Mouse (Mus musculus) limb, embryonic 14.5 days (tissue): ENCODE data around the gene Ano2. TPM values are rescaled to one million over a fixed set of nuclear protein-coding genes. Genes with fewer than 3 reads are reported as not detected.

ENCODE experiments used
- ATAC-seq: fragments of 200-750 bp; cut with Nextera tagmentation; 2 replicates; pipeline ENCODE4 v1.8.0; 2017; ENCODE audit warnings: low read depth, moderate number of reproducible peaks, moderate TSS enrichment; ENCODE audit not compliant: low FRiP score
- DNase-seq: peaks from one replicate; pipeline ENCODE4 v3.0.0-alpha.2; 2015; ENCODE audit warnings: low spot score
- H3K27ac ChIP-seq: fragments of 300-500 bp; sonication (generic); replicated peaks from 2 replicates; pipeline ENCODE4 v1.5.1; 2014; ENCODE audit warnings: low read depth, mild to moderate bottlenecking, low read length, moderate library complexity, mixed read lengths
- H3K27me3 ChIP-seq: fragments of 300-500 bp; sonication (generic); 2 replicates; pipeline ENCODE4 v1.6.1; 2014; ENCODE audit warnings: low read length, mixed read lengths; ENCODE audit not compliant: control insufficient read depth, insufficient read depth
- H3K36me3 ChIP-seq: fragments of 300-500 bp; sonication (generic); 2 replicates; pipeline ENCODE4 v1.6.1; 2014; ENCODE audit warnings: mild to moderate bottlenecking, low read length, moderate library complexity, mixed read lengths; ENCODE audit not compliant: control insufficient read depth, insufficient read depth
- H3K4me1 ChIP-seq: fragments of 300-500 bp; sonication (generic); 2 replicates; pipeline ENCODE4 v1.6.1; 2014; ENCODE audit warnings: antibody characterized with exemption, low read length, mixed read lengths; ENCODE audit not compliant: control insufficient read depth, insufficient read depth
- H3K4me2 ChIP-seq: fragments of 300-500 bp; sonication (generic); replicated peaks from 2 replicates; pipeline ENCODE4 v1.6.1; 2014; ENCODE audit warnings: low read depth, mild to moderate bottlenecking, low read length, moderate library complexity; ENCODE audit not compliant: severe bottlenecking
- H3K4me3 ChIP-seq: fragments of 300-500 bp; sonication (generic); replicated peaks from 2 replicates; pipeline ENCODE4 v1.5.1; 2014; ENCODE audit warnings: low read length
- H3K9ac ChIP-seq: fragments of 300-500 bp; sonication (generic); 2 replicates; pipeline ENCODE4 v1.6.1; 2014; ENCODE audit warnings: mild to moderate bottlenecking, low read depth, low read length, moderate library complexity; ENCODE audit not compliant: severe bottlenecking
- H3K9me3 ChIP-seq: fragments of 300-500 bp; sonication (generic); 2 replicates; pipeline ENCODE4 v1.6.1; 2016; ENCODE audit warnings: low read length; ENCODE audit not compliant: control insufficient read depth
- POLR2A ChIP-seq: fragments of 200-500 bp; IDR thresholded peaks from 2 replicates; pipeline ENCODE4 v1.8.0; 2012; ENCODE audit warnings: inconsistent platforms, mild to moderate bottlenecking, moderate library complexity, borderline replicate concordance; ENCODE audit not compliant: insufficient read depth, insufficient read length; ENCODE audit errors: extremely low read depth
- WGBS: fragments of 180-500 bp; shearing (Covaris S2); extraction: QIAGEN DNeasy Blood & Tissue Kit; methylation state at CpG from one replicate; pipeline ENCODE4 v1.1.7; 2014; 5-methylcytosine and 5-hydroxymethylcytosine counted together
- polyA plus RNA-seq, 2 experiments: library from polyadenylated mRNA; depleted of rRNA in 1 of 2; stranded (reverse) in 1 of 2; unstranded in 1 of 2; fragments of >200 nt; fragmentation: Nextera tagmentation in 1 of 2; extraction: Ambion mirVana in 1 of 2; gene quantifications; 2 replicates each; pipeline versions ENCODE4 v1.2.1 to v1.2.3; 2012 to 2014

Gene Ano2
- polyA plus RNA-seq, 2 experiments: 0.14 TPM; not detected in 1

DNA sequence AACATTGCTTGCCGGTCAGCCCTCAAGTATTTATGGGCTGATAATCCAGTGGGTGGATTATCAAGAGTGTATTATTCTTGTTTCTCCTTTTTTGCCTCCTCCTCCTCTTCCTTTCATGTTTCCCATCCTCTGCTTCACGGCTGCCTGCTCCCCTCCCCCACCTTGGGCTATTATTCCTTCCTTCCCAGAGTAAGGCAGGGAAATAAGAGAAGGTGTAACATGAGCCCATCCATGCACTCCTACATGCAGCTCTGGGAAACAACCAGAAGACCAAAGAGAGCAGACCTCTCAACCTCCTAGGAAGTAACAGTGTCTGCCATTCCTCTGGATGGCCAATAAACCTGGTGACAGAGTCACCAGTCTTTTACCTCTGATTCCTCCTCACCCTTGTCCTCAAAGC, 311.6 kb downstream of the Ano2 start:
- no peak for TF ChIP-seq POLR2A
- WGBS: 9% methylated on average over 2 of the region's 2 CpGs

DNA sequence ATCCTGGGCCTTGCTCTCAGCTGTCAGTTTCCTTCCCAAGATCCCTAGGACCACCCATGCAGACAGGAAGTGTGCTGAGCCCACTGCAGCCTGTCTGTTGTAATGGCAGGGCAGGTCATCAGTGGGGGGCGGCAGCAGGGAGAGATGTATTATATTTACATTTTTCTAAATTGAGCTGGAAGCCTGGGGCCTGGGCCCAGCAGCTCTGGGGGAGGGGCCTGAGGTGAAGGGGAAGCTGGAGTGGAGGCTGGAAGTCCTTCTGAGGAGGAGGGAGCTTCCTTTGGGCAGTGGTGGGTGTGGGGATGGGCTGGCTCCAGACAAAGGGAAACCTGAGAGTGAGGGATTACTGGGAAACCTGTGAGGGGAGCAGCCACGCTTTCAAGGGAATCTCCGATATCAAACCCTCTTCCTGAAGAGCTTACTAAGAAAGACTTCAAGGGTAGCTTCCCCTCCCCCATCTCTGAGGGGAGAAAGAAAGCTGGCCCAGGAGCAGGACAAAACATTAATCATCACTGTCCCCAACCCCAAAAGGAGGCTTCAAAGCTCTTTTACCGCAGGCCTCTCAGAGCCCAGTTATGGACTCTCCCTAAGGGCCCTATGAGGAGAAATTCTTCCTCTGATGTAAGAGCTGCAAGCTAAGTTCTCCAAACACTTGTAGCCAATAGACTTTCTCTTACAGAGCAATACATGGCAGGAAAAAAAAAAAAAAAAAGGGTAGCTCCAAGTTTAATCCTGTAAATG, 313.0 kb downstream of the Ano2 start:
- peak; percentile 32 for DNase-seq
- no peak for TF ChIP-seq POLR2A
- ATAC-seq: peak; percentile 77
- WGBS: 15% methylated on average over 4 of the region's 4 CpGs
- Histone ChIP-seq H3K36me3 (no peaks in the 10 kb centered on the region), H3K27ac (peak overlapping the region; percentile 59), H3K4me2 (no peak overlapping the region), H3K4me1 (peaks cover 15% of the 10 kb centered on the region), H3K9me3 (no peaks in the 10 kb centered on the region), H3K9ac (no peak overlapping the region), H3K27me3 (no peaks in the 10 kb centered on the region), H3K4me3 (no peak overlapping the region)

More for the DNA sequence above, 311.6 kb downstream of the Ano2 start:
- no peaks in the 10 kb centered on the region for H3K36me3 ChIP-seq
- no peak overlapping the region for H3K4me3 ChIP-seq
- DNase-seq (no peak), ATAC-seq (no peak)
- H3K4me1 ChIP-seq: peaks cover 15% of the 10 kb centered on the region
- no peak overlapping the region for H3K27ac ChIP-seq
- H3K4me2 ChIP-seq: no peak overlapping the region
- H3K9ac ChIP-seq: no peak overlapping the region
- H3K9me3 ChIP-seq: no peaks in the 10 kb centered on the region
- H3K27me3 ChIP-seq: no peaks in the 10 kb centered on the region

DNA sequence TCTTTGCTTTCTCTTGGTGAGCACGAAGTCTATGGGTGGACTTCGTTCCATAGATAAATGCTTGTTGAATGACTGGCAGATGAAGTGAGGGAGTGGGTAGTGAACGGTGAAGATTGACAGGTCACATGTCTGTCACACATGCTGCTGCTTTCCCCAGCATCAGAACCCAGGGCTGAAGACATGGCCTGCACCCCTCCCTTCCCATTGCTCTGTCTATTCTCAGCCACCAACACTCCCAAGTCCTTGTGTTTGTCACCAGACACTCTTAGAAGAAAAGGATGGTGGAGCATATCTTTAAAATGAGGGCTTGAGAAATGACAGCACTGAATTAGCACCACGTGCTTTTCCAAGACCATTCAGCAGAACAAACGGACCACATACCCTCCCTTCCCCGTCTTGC, 316.4 kb downstream of the Ano2 start:
- DNase-seq (no peak), ATAC-seq (no peak)
- no peak overlapping the region for H3K4me3 ChIP-seq
- H3K4me2 ChIP-seq: no peak overlapping the region
- no peaks in the 10 kb centered on the region for H3K27me3 ChIP-seq
- H3K9me3 ChIP-seq: no peaks in the 10 kb centered on the region
- no peak for TF ChIP-seq POLR2A
- WGBS: 85% methylated on average over 6 of the region's 6 CpGs
- no peaks in the 10 kb centered on the region for H3K36me3 ChIP-seq
- peaks cover 19% of the 10 kb centered on the region for H3K4me1 ChIP-seq
- no peak overlapping the region for H3K27ac ChIP-seq
- H3K9ac ChIP-seq: no peak overlapping the region

DNA sequence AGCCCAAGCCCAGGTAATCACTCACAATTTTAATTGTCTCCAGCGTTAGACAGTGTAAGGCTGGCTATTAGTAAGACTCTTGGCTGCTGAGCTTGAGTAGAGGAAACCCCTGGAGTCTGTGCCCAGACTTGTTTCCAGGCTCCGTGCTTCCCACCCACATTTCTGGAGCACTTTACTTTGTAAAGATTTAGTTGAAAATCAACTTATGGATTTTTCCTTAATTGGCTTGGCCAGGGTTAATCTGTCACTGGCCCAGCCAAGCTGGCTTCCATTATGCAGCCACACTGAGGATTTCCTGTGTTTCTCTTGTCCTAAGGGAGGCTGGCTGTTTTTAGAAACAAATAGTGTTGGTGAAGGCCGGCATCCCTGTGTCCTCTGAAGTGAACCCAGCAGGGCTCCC, 318.9 kb downstream of the Ano2 start:
- Histone ChIP-seq H3K4me3 (no peak overlapping the region), H3K27ac (no peak overlapping the region), H3K9me3 (no peaks in the 10 kb centered on the region), H3K27me3 (no peaks in the 10 kb centered on the region), H3K9ac (no peak overlapping the region), H3K4me1 (peaks cover 4% of the 10 kb centered on the region; the same call in 1 of the 2 replicates), H3K4me2 (no peak overlapping the region), H3K36me3 (no peaks in the 10 kb centered on the region)
- no peak for TF ChIP-seq POLR2A
- DNase-seq (no peak), ATAC-seq (no peak)
- 7% methylated on average over 3 of the region's 3 CpGs for WGBS

DNA sequence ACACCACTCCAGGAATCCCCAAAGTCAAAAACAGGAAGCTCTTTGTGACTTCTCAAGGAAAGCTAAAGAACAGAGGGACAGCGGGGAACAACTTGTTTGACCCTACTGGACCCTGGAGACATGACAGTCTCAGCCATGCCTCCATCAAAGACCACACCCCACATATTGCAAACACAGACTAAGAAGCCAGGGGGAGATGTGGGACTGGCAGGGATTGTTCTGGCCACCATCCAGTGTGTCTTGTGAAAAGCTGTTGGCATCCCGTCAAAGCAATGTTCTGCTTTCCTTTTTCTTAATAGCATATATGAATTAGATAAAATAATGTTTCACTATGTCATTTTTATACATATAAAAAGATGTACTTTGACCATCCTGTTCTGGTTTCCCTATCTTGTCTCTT, 326.8 kb downstream of the Ano2 start:
- 80% methylated on average over 2 of the region's 2 CpGs for WGBS
- Histone ChIP-seq H3K9me3 (no peaks in the 10 kb centered on the region), H3K4me3 (no peak overlapping the region), H3K27me3 (no peaks in the 10 kb centered on the region), H3K4me2 (no peak overlapping the region), H3K9ac (no peak overlapping the region), H3K4me1 (no peaks in the 10 kb centered on the region), H3K36me3 (no peaks in the 10 kb centered on the region), H3K27ac (no peak overlapping the region)
- ATAC-seq (no peak), DNase-seq (no peak)
- TF ChIP-seq POLR2A: no peak
